Mouse (Mus musculus) kidney, embryonic 14.5 days (tissue): Measurements from ENCODE around the gene Olfr969. TPM values are rescaled to one million over a fixed set of nuclear protein-coding genes. Genes with fewer than 3 reads are reported as not detected.
"Not testable (repeated sequence)": the region's sequence is repeated elsewhere in the genome, so short reads cannot be mapped to it uniquely, and the experiment has no call there.

Experiments
- ATAC-seq: fragments of 200-750 bp; cut with Nextera tagmentation; 2 replicates; pipeline ENCODE4 v1.8.0; 2017; ENCODE audit warnings: moderate number of reproducible peaks, mild to moderate bottlenecking, moderate TSS enrichment, moderate library complexity; ENCODE audit not compliant: low FRiP score, low TSS enrichment
- H3K27ac ChIP-seq: fragments of 300-500 bp; sonication (generic); 2 replicates; pipeline ENCODE4 v1.5.1; 2014; ENCODE audit warnings: low read depth, mild to moderate bottlenecking, low read length, moderate library complexity, mixed read lengths
- H3K27me3 ChIP-seq: fragments of 300-500 bp; sonication (generic); 2 replicates; pipeline ENCODE4 v1.6.1; 2014; ENCODE audit warnings: mild to moderate bottlenecking, low read length; ENCODE audit not compliant: control insufficient read depth, insufficient read depth
- H3K36me3 ChIP-seq: fragments of 300-500 bp; sonication (generic); 2 replicates; pipeline ENCODE4 v1.6.1; 2014; ENCODE audit warnings: low read length, mixed read lengths; ENCODE audit not compliant: control insufficient read depth, insufficient read depth
- H3K4me1 ChIP-seq: fragments of 300-500 bp; sonication (generic); 2 replicates; pipeline ENCODE4 v1.6.1; 2014; ENCODE audit warnings: low read length, mixed read lengths; ENCODE audit not compliant: control insufficient read depth, insufficient read depth
- H3K4me2 ChIP-seq: fragments of 300-500 bp; sonication (generic); replicated peaks from 2 replicates; pipeline ENCODE4 v1.6.1; 2014; ENCODE audit warnings: low read depth, mild to moderate bottlenecking, low read length
- H3K4me3 ChIP-seq: fragments of 300-500 bp; sonication (generic); 2 replicates; pipeline ENCODE4 v1.5.1; 2014; ENCODE audit warnings: mild to moderate bottlenecking, low read length
- H3K9ac ChIP-seq: fragments of 300-500 bp; sonication (generic); 2 replicates; pipeline ENCODE4 v1.6.1; 2014; ENCODE audit warnings: low read depth, mild to moderate bottlenecking, low read length, moderate library complexity
- H3K9me3 ChIP-seq: fragments of 300-500 bp; sonication (generic); 2 replicates; pipeline ENCODE4 v1.6.1; 2016; ENCODE audit warnings: low read length; ENCODE audit not compliant: control insufficient read depth
- WGBS: fragments of 180-500 bp; shearing (Covaris S2); extraction: QIAGEN DNeasy Blood & Tissue Kit; methylation state at CpG from one replicate; pipeline ENCODE4 v1.1.7; 2014; 5-methylcytosine and 5-hydroxymethylcytosine counted together
- polyA plus RNA-seq: library from polyadenylated mRNA; unstranded; fragments of >200 nt; fragmentation: Nextera tagmentation; extraction: Ambion mirVana; gene quantifications from 2 replicates; pipeline ENCODE4 v1.2.1, GENCODE M21; 2014

Olfr969 gene
- polyA plus RNA-seq, result not detected in 2 replicates

GRCm38 (mm10) chr9:39790558-39790957 is at the start of gene Olfr969:
TSS of gene Olfr969 (plus strand) at chr9:39790945.
- H3K36me3 ChIP-seq, result no peaks in the 10 kb centered on the region
- no peaks in the 10 kb centered on the region for H3K27me3 ChIP-seq
- H3K4me1 ChIP-seq, result no peaks in the 10 kb centered on the region
- no peak within 1 kb of the TSS for H3K4me2 ChIP-seq
- WGBS, result 57% methylated on average over 2 of the region's 2 CpGs
- no peak within 1 kb of the TSS for H3K4me3 ChIP-seq
- no peak for ATAC-seq
- H3K9ac ChIP-seq, result no peak within 1 kb of the TSS
- H3K9me3 ChIP-seq, result no peaks in the 10 kb centered on the region
- no peak within 1 kb of the TSS for H3K27ac ChIP-seq

- no peaks in the 10 kb centered on the region for H3K27me3 ChIP-seq
- no peaks in the 10 kb centered on the region for H3K36me3 ChIP-seq
- H3K27ac ChIP-seq, result no peak within 1 kb of the TSS
- no peaks in the 10 kb centered on the region for H3K4me1 ChIP-seq
- no peak within 1 kb of the TSS for H3K9ac ChIP-seq
- no peak for ATAC-seq
- H3K4me2 ChIP-seq, result no peak within 1 kb of the TSS
- no peaks in the 10 kb centered on the region for H3K9me3 ChIP-seq
- H3K4me3 ChIP-seq, result no peak within 1 kb of the TSS
These were observed 44.8 kb upstream of the Olfr969 start, which contains the start of gene Olfr967 for GRCm38 (mm10) chr9:39745949-39746348. TSS of gene Olfr967 (plus strand) at chr9:39746249.

DNA sequence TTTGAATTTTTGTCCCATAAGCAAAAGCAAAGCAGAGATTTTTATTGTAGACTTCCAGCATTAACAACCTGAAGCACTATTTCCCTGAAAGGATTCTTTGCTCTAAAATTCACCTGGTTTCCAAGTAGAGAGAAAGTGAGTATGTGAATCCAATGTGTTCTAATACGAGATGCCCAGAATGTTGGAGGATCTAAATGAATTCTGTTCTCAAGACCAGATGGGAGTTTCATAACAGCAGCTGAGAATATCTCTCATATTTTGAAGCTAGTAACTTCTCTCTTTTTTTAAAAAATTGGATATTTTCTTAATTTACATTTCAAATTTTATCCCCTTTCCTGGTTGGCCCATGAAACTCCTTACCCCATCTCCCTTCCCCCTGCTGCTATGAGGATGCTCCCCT is 44.3 kb upstream of the Olfr969 start:
- Histone ChIP-seq H3K4me1 (no peaks in the 10 kb centered on the region), H3K9me3 (no peaks in the 10 kb centered on the region), H3K9ac (no peak overlapping the region), H3K27ac (no peak overlapping the region), H3K4me3 (no peak overlapping the region), H3K4me2 (no peak overlapping the region), H3K27me3 (no peaks in the 10 kb centered on the region), H3K36me3 (no peaks in the 10 kb centered on the region)
- 87% methylated on average over 1 of the region's 1 CpGs for WGBS
- ATAC-seq, result no peak

- H3K4me2 ChIP-seq, result no peak within 1 kb of the TSS
- H3K9ac ChIP-seq, result no peak within 1 kb of the TSS
- H3K36me3 ChIP-seq, result no peaks in the 10 kb centered on the region
- WGBS, result 88% methylated on average over 1 of the region's 1 CpGs
- H3K27ac ChIP-seq, result no peak within 1 kb of the TSS
- ATAC-seq, result no peak
- no peaks in the 10 kb centered on the region for H3K4me1 ChIP-seq
- no peaks in the 10 kb centered on the region for H3K9me3 ChIP-seq
- no peaks in the 10 kb centered on the region for H3K27me3 ChIP-seq
- no peak within 1 kb of the TSS for H3K4me3 ChIP-seq
These were observed 7.6 kb upstream of the Olfr969 start, which contains the start of gene Olfr968 for GRCm38 (mm10) chr9:39783153-39783552. TSS of gene Olfr968 (minus strand) at chr9:39783253.

DNA sequence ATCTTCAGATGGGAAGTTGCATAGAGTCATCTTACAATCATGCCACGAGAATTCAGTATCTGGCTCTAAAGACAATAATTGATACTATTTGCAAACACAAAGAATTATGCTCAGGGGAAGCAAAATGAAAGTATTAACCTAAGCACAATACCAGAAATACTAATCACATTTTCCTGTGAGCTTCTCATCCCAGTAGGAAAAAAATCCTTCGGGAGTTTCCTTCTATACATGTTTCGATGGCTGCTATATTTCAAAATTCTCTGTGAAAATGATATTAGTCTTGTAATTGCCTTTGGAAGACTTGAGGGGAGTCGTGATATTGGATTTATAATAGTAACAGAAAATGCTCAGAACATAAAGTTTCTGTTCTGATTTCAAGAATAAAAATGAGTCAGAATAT is 17.8 kb downstream of the Olfr969 start, which contains the start of gene Olfr970:
Gene Olfr970 (plus strand): TSS at position 301 of the 400 bp plus-strand sequence.
- 82% methylated on average over 4 of the region's 4 CpGs for WGBS

GRCm38 (mm10) chr9:39836576-39836975 is 45.8 kb downstream of the Olfr969 start, which contains the start of gene Olfr971:
TSS of gene Olfr971 (plus strand) at chr9:39836876.
- not testable (repeated sequence) for H3K27me3 ChIP-seq, H3K4me2 ChIP-seq, H3K36me3 ChIP-seq, H3K9ac ChIP-seq, H3K27ac ChIP-seq, H3K4me3 ChIP-seq, H3K9me3 ChIP-seq, H3K4me1 ChIP-seq, ATAC-seq
- WGBS, result 76% methylated on average over 1 of the region's 2 CpGs

More for the DNA sequence above, 17.8 kb downstream of the Olfr969 start, which contains the start of gene Olfr970:
- Histone ChIP-seq H3K9ac (no peak within 1 kb of the TSS), H3K4me1 (no peaks in the 10 kb centered on the region), H3K4me3 (no peak within 1 kb of the TSS), H3K27ac (no peak within 1 kb of the TSS), H3K4me2 (no peak within 1 kb of the TSS), H3K27me3 (no peaks in the 10 kb centered on the region), H3K9me3 (no peaks in the 10 kb centered on the region), H3K36me3 (no peaks in the 10 kb centered on the region)
- ATAC-seq, result no peak

Other genes with a start within 250 kb of the Olfr969 start
- gene Olfr958, start 236.9 kb upstream of the Olfr969 start, polyA plus RNA-seq, result not detected in 2 replicates
- gene Olfr959, start 215.4 kb upstream of the Olfr969 start, polyA plus RNA-seq, result not detected in 2 replicates
- 15.0 and 19.9 TPM in 2 replicates for gene AW551984, start 186.5 kb upstream of the Olfr969 start, polyA plus RNA-seq
- gene Olfr148, start 180.3 kb upstream of the Olfr969 start, polyA plus RNA-seq, result not detected in 2 replicates
- gene Olfr960, start 169.6 kb upstream of the Olfr969 start, polyA plus RNA-seq, result 0.19 TPM in 1 of 2 replicates, not detected in the other
- gene Olfr961, start 145.9 kb upstream of the Olfr969 start, polyA plus RNA-seq, result not detected in 2 replicates
- gene Olfr963, start 123.7 kb upstream of the Olfr969 start, polyA plus RNA-seq, result not detected in 2 replicates
- gene Olfr149, start 83.8 kb upstream of the Olfr969 start, polyA plus RNA-seq, result not detected in 2 replicates
- not detected in 2 replicates for gene Olfr965, start 79.6 kb upstream of the Olfr969 start, polyA plus RNA-seq
- gene Olfr150, start 60.0 kb upstream of the Olfr969 start, polyA plus RNA-seq, result not detected in 2 replicates
- gene Olfr967, start 44.7 kb upstream of the Olfr969 start, polyA plus RNA-seq, result not detected in 2 replicates
- gene Olfr968, start 7.7 kb upstream of the Olfr969 start, polyA plus RNA-seq, result not detected in 2 replicates
- not detected in 2 replicates for gene Olfr970, start 17.9 kb downstream of the Olfr969 start, polyA plus RNA-seq
- gene Olfr971, start 45.9 kb downstream of the Olfr969 start, polyA plus RNA-seq, result not detected in 2 replicates
- gene Olfr972, start 75.5 kb downstream of the Olfr969 start, polyA plus RNA-seq, result not detected in 2 replicates
- gene Olfr229, start 116.4 kb downstream of the Olfr969 start, polyA plus RNA-seq, result not detected in 2 replicates
- not detected in 2 replicates for gene Olfr974, start 146.6 kb downstream of the Olfr969 start, polyA plus RNA-seq
- gene Olfr975, start 161.1 kb downstream of the Olfr969 start, polyA plus RNA-seq, result 0.07 TPM in 1 of 2 replicates, not detected in the other
- not detected in 2 replicates for gene Olfr976, start 170.2 kb downstream of the Olfr969 start, polyA plus RNA-seq
- gene Olfr978, start 201.2 kb downstream of the Olfr969 start, polyA plus RNA-seq, result not detected in 2 replicates
- not detected in 2 replicates for gene Olfr979, start 212.5 kb downstream of the Olfr969 start, polyA plus RNA-seq
- gene Olfr980, start 218.6 kb downstream of the Olfr969 start, polyA plus RNA-seq, result not detected in 2 replicates
- gene Olfr981, start 230.5 kb downstream of the Olfr969 start, polyA plus RNA-seq, result not detected in 2 replicates